Mouse (Mus musculus) Patski (cell line): Measurements from ENCODE around the gene Sulf2. TPM values are rescaled to one million over a fixed set of nuclear protein-coding genes. Genes with fewer than 3 reads are reported as not detected.
A peak's percentile ranks its signal among the peaks of the same experiment; 100 is the strongest.

Source experiments
- ATAC-seq: fragments of 100-300 bp; one replicate; pipeline ENCODE4 v1.8.0; 2021
- CTCF ChIA-PET: fragments of 350-600 bp; sonication (Branson Sonifier 250); formaldehyde crosslinking; loops from one replicate; lab custom pipeline; 2022; ENCODE audit warnings: inconsistent platforms; lab: Charles Lee
- POLR2A ChIA-PET: fragments of 350-600 bp; sonication (Branson Sonifier 250); formaldehyde crosslinking; loops from one replicate; lab custom pipeline; 2022; ENCODE audit warnings: antibody characterized with exemption, inconsistent platforms; lab: Charles Lee
- DNase-seq: peaks from one replicate; pipeline ENCODE4 v3.0.0-alpha.2; 2011; ENCODE audit warnings: low read depth, low spot score
- H3K27me3 ChIP-seq: fragments of 371-371 bp; one replicate; pipeline ENCODE4 v1.5.1; 2021
- CTCF ChIP-seq: fragments of 100-300 bp; IDR thresholded peaks from one replicate; pipeline ENCODE4 v1.5.1; 2021
- in situ Hi-C: fragments of 300-500 bp; cut with MboI; formaldehyde crosslinking; loops from 3 replicates; pipeline ENCODE4 v1.11.1; 2018; ENCODE audit warnings: low pct_unique_long_range_greater_than_20kb, mixed read lengths
- polyA plus RNA-seq: library from polyadenylated mRNA; unstranded; gene quantifications from one replicate; pipeline ENCODE4 v1.2.3, GENCODE M21; 2021

Sulf2 gene
- polyA plus RNA-seq, 1 experiment from 2014 or later, result 31.6 TPM

GRCm38 (mm10) chr2:166116278-166116608 is 39.2 kb downstream of the Sulf2 start:
- ATAC-seq (no peak), DNase-seq (no peak)
- no peaks in the 10 kb centered on the region for H3K27me3 ChIP-seq
- no peak for TF ChIP-seq CTCF
- POLR2A ChIA-PET, result no interaction called here
- CTCF ChIA-PET, result interaction anchor here (0.9 kb wide), 1 partner anchor 34 kb away, joined by 3 read pairs; no protein-coding TSS in a partner anchor
- in situ Hi-C loops, result no loop called here

GRCm38 (mm10) chr2:166115571-166116277 is 39.7 kb downstream of the Sulf2 start:
- no peak for TF ChIP-seq CTCF
- POLR2A ChIA-PET, result no interaction called here
- no peaks in the 10 kb centered on the region for H3K27me3 ChIP-seq
- CTCF ChIA-PET, result interaction anchor here (0.9 kb wide), 1 partner anchor 33 kb away, joined by 3 read pairs; no protein-coding TSS in a partner anchor
- in situ Hi-C loops, result no loop called here
- ATAC-seq, result peak; percentile 38
- DNase-seq, result peak; percentile 56

GRCm38 (mm10) chr2:166112986-166113385 is 42.5 kb downstream of the Sulf2 start:
- no peaks in the 10 kb centered on the region for H3K27me3 ChIP-seq
- DNase-seq (no peak), ATAC-seq (no peak)
- in situ Hi-C loops, result no loop called here
- TF ChIP-seq CTCF, result no peak
- CTCF ChIA-PET, result no interaction called here
- POLR2A ChIA-PET, result no interaction called here

- ATAC-seq, result no peak
- in situ Hi-C loops, result no loop called here
- no peak for DNase-seq
- ChIA-PET CTCF (no interaction called here), POLR2A (no interaction called here)
- TF ChIP-seq CTCF, result no peak
- H3K27me3 ChIP-seq, result no peaks in the 10 kb centered on the region
Observed at GRCm38 (mm10) chr2:166111831-166112250, 43.6 kb downstream of the Sulf2 start.

GRCm38 (mm10) chr2:166111238-166111637 is 44.2 kb downstream of the Sulf2 start:
- ATAC-seq (no peak), DNase-seq (no peak)
- POLR2A ChIA-PET, result no interaction called here
- in situ Hi-C loops, result no loop called here
- H3K27me3 ChIP-seq, result no peaks in the 10 kb centered on the region
- CTCF ChIA-PET, result no interaction called here
- no peak for TF ChIP-seq CTCF

GRCm38 (mm10) chr2:166110764-166111163 is 44.7 kb downstream of the Sulf2 start:
- no peaks in the 10 kb centered on the region for H3K27me3 ChIP-seq
- TF ChIP-seq CTCF, result no peak
- ChIA-PET POLR2A (no interaction called here), CTCF (no interaction called here)
- ATAC-seq, result no peak
- no peak for DNase-seq
- in situ Hi-C loops, result no loop called here

GRCm38 (mm10) chr2:166108326-166108725 is 47.1 kb downstream of the Sulf2 start:
- CTCF ChIA-PET, result interaction anchor here (0.6 to 1.9 kb wide), 7 partner anchors 11 to 455 kb away, joined by 3 to 6 read pairs (median 3); partner anchors contain the start of gene Sulf2
- POLR2A ChIA-PET, result no interaction called here
- TF ChIP-seq CTCF, result peak; percentile 88
- no peak for DNase-seq
- in situ Hi-C loops, result loop anchor here (5.0 kb wide), 1 partner anchor 44 kb away; no protein-coding TSS in a partner anchor
- H3K27me3 ChIP-seq, result no peaks in the 10 kb centered on the region
- peak; percentile 51 for ATAC-seq

GRCm38 (mm10) chr2:166107911-166108310 is 47.6 kb downstream of the Sulf2 start:
- DNase-seq, result no peak
- H3K27me3 ChIP-seq, result no peaks in the 10 kb centered on the region
- POLR2A ChIA-PET, result no interaction called here
- CTCF ChIA-PET, result interaction anchor here (1.3 to 1.9 kb wide), 4 partner anchors 17 to 455 kb away, joined by 3 to 6 read pairs (median 3); partner anchors contain the start of gene Sulf2
- in situ Hi-C loops, result loop anchor here (5.0 kb wide), 1 partner anchor 44 kb away; no protein-coding TSS in a partner anchor
- no peak for ATAC-seq
- no peak for TF ChIP-seq CTCF

- ChIA-PET POLR2A (interaction anchor here (0.5 to 1.2 kb wide), 2 partner anchors 28 to 683 kb away, joined by 3 read pairs; no protein-coding TSS in a partner anchor), CTCF (interaction anchor here (1.4 kb wide), 1 partner anchor 456 kb away, joined by 3 read pairs; no protein-coding TSS in a partner anchor)
- TF ChIP-seq CTCF, result no peak
- ATAC-seq (no peak), DNase-seq (no peak)
- H3K27me3 ChIP-seq, result no peaks in the 10 kb centered on the region
- in situ Hi-C loops, result loop anchor here (5.0 kb wide), 1 partner anchor 46 kb away; no protein-coding TSS in a partner anchor
Observed at GRCm38 (mm10) chr2:166106631-166107030, 48.8 kb downstream of the Sulf2 start.

GRCm38 (mm10) chr2:166105911-166106310 is 49.6 kb downstream of the Sulf2 start:
- CTCF ChIA-PET, result no interaction called here
- DNase-seq (no peak), ATAC-seq (no peak)
- TF ChIP-seq CTCF, result no peak
- in situ Hi-C loops, result loop anchor here (5.0 kb wide), 1 partner anchor 46 kb away; no protein-coding TSS in a partner anchor
- POLR2A ChIA-PET, result interaction anchor here (0.5 to 1.2 kb wide), 2 partner anchors 29 to 684 kb away, joined by 3 read pairs; no protein-coding TSS in a partner anchor
- H3K27me3 ChIP-seq, result no peaks in the 10 kb centered on the region

GRCm38 (mm10) chr2:166102893-166103292 is 52.6 kb downstream of the Sulf2 start:
- in situ Hi-C loops, result no loop called here
- DNase-seq (no peak), ATAC-seq (no peak)
- CTCF ChIA-PET, result no interaction called here
- POLR2A ChIA-PET, result no interaction called here
- no peak for TF ChIP-seq CTCF
- H3K27me3 ChIP-seq, result no peaks in the 10 kb centered on the region
